Mouse (Mus musculus) midbrain, embryonic 11.5 days (tissue): ENCODE measurements at regions not wholly inside any gene's neighbourhood (a gene's known extent, or its start where the extent isn't known, plus 50 kb on each side); places are given as distances from the start of the nearest gene placed in this dataset.
A peak's percentile ranks its signal among the peaks of the same experiment; 100 is the strongest.

Source experiments
- ATAC-seq: fragments of 200-750 bp; cut with Nextera tagmentation; 2 replicates; pipeline ENCODE4 v1.8.0; 2017; ENCODE audit warnings: moderate TSS enrichment, moderate library complexity; ENCODE audit not compliant: low FRiP score
- DNase-seq: peaks from one replicate; pipeline ENCODE4 v3.0.0; 2015; ENCODE audit warnings: low spot score; ENCODE audit errors: missing footprints
- H3K27ac ChIP-seq: fragments of 300-500 bp; sonication (generic); 2 replicates; pipeline ENCODE4 v1.5.1; 2014; ENCODE audit warnings: low read depth, low read length
- H3K27me3 ChIP-seq: fragments of 300-500 bp; sonication (generic); 2 replicates; pipeline ENCODE4 v1.6.1; 2014; ENCODE audit warnings: mild to moderate bottlenecking, low read length, moderate library complexity, mixed read lengths; ENCODE audit not compliant: control insufficient read depth, insufficient read depth
- H3K36me3 ChIP-seq: fragments of 300-500 bp; sonication (generic); 2 replicates; pipeline ENCODE4 v1.6.1; 2014; ENCODE audit warnings: mild to moderate bottlenecking, low read length, moderate library complexity, mixed read lengths; ENCODE audit not compliant: control insufficient read depth, insufficient read depth
- H3K4me1 ChIP-seq: fragments of 300-500 bp; sonication (generic); 2 replicates; pipeline ENCODE4 v1.6.1; 2014; ENCODE audit warnings: low read length; ENCODE audit not compliant: control insufficient read depth, insufficient read depth
- H3K4me2 ChIP-seq: fragments of 300-500 bp; sonication (generic); 2 replicates; pipeline ENCODE4 v1.6.1; 2014; ENCODE audit warnings: mild to moderate bottlenecking, moderate library complexity
- H3K4me3 ChIP-seq: fragments of 300-500 bp; sonication (generic); 2 replicates; pipeline ENCODE4 v1.5.1; 2014; ENCODE audit warnings: low read depth, low read length
- H3K9ac ChIP-seq: fragments of 300-500 bp; sonication (generic); 2 replicates; pipeline ENCODE4 v1.6.1; 2014; ENCODE audit warnings: low read length
- H3K9me3 ChIP-seq: fragments of 300-500 bp; sonication (generic); 2 replicates; pipeline ENCODE4 v1.6.1; 2016; ENCODE audit warnings: low read length; ENCODE audit not compliant: control insufficient read depth
- WGBS: fragments of 180-500 bp; shearing (Covaris S2); extraction: QIAGEN DNeasy Blood & Tissue Kit; methylation state at CpG from one replicate; pipeline ENCODE4 v1.1.7; 2014; 5-methylcytosine and 5-hydroxymethylcytosine counted together

DNA sequence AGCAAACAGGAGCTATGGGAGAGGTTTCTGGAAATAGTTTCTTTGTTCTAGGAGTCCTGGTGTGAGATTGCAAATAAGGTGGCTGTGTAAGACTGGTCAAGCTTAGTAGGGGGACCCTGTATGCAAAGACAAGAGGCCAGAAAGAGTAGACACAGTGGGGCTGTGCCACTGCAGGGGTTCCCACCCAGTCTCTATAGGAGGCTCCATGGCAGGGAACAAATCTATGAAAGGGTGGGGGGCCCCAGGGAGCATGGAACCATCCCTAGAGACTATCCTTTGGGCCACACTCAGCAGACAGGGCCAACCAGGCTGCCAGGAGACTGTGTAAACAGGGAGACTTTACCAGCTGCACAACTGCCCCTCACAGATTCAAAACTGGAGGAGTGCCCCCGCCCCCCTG, 222.6 kb upstream of the Mocs1 start:
- Histone ChIP-seq H3K9me3 (no peaks in the 10 kb centered on the region), H3K36me3 (no peaks in the 10 kb centered on the region), H3K27ac (no peak overlapping the region), H3K27me3 (no peaks in the 10 kb centered on the region), H3K4me3 (no peak overlapping the region), H3K4me1 (peaks cover 3% of the 10 kb centered on the region; the same call in 1 of the 2 replicates), H3K9ac (no peak overlapping the region), H3K4me2 (no peak overlapping the region)
- ATAC-seq (peak; percentile 62; the same call in 1 of the 2 replicates), DNase-seq (no peak)
- 53% methylated on average over 1 of the region's 1 CpGs for WGBS

DNA sequence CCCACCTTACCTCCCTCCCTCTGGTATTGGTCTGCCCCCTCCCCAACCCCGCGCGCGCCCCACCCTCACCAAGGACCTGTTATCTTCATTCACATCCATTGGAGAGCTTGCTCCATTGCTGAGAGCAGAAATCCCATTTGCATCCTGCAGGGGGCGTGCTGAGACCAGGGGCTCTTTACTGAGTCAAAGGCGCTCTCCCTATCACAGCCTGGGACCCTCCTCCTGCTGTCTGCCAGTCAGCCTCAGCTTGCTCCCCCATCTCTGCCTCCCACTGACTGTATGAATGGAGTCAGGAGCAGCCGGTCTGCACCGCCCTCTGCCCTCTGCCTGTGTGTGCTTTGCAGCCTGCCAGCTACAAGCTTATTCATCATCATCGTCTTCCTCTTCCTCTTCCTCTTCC, 221.5 kb upstream of the Mocs1 start:
- H3K4me3 ChIP-seq = no peak overlapping the region
- no peaks in the 10 kb centered on the region for H3K36me3 ChIP-seq
- H3K4me2 ChIP-seq = no peak overlapping the region
- 31% methylated on average over 9 of the region's 9 CpGs for WGBS
- peaks cover 3% of the 10 kb centered on the region; the same call in 1 of the 2 replicates for H3K4me1 ChIP-seq
- no peaks in the 10 kb centered on the region for H3K9me3 ChIP-seq
- DNase-seq (peak; percentile 87), ATAC-seq (peak; percentile 79)
- no peaks in the 10 kb centered on the region for H3K27me3 ChIP-seq
- no peak overlapping the region for H3K9ac ChIP-seq
- no peak overlapping the region for H3K27ac ChIP-seq

GRCm38 (mm10) chr17:49208315-49208820, 219.8 kb upstream of the Mocs1 start:
- H3K27me3 ChIP-seq = no peaks in the 10 kb centered on the region
- H3K36me3 ChIP-seq = no peaks in the 10 kb centered on the region
- no peak overlapping the region for H3K4me2 ChIP-seq
- ATAC-seq = no peak
- no peak overlapping the region for H3K9ac ChIP-seq
- no peak for DNase-seq
- H3K27ac ChIP-seq = no peak overlapping the region
- WGBS = 75% methylated on average over 10 of the region's 10 CpGs
- no peak overlapping the region for H3K4me3 ChIP-seq
- no peaks in the 10 kb centered on the region for H3K9me3 ChIP-seq
- H3K4me1 ChIP-seq = peaks cover 3% of the 10 kb centered on the region; the same call in 1 of the 2 replicates

DNA sequence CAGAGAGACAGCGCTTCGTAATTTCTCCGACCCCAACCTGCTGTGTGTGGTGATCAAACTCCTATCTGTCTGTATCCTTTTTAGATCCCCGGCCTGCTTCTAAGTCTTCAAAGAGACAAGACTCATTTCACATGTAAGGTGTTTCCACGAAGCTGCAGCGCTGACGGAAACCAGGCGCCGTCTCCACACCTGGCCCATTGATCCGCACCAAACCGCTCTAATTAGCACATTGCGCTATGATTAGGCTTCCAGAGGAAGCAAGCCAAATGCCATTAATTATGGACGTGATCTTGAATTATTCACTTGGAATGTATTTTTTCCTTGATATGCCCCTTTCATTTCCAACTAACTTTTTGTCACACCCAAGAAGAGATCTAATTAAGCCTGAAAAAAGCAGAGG, 215.2 kb upstream of the Mocs1 start:
- Histone ChIP-seq H3K9me3 (no peaks in the 10 kb centered on the region), H3K4me2 (no peak overlapping the region), H3K4me3 (no peak overlapping the region), H3K4me1 (no peaks in the 10 kb centered on the region), H3K27ac (no peak overlapping the region), H3K9ac (no peak overlapping the region), H3K27me3 (no peaks in the 10 kb centered on the region), H3K36me3 (no peaks in the 10 kb centered on the region)
- ATAC-seq (no peak), DNase-seq (no peak)
- WGBS = 93% methylated on average over 13 of the region's 13 CpGs

DNA sequence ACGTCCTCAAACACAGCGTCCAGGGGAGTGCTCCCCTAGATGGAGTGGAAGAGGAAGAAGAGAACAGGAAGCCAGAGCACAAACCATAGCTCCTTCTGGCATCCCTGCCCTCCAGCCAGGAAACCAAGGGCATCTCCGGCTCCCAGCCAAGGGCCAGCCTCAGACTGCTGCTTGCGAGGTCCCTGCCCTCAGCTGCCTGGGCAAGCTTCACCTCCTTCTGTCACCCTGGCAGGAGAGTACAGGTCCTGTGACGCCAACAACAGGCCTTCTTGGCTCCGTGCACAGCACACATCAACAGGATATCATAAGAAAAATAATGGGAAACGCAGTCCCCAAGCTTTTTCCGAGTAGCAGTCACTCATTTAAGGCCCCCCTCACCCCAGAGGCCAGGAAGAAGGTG, 212.9 kb upstream of the Mocs1 start:
- no peaks in the 10 kb centered on the region for H3K4me1 ChIP-seq
- H3K4me2 ChIP-seq = no peak overlapping the region
- no peaks in the 10 kb centered on the region for H3K36me3 ChIP-seq
- H3K9ac ChIP-seq = no peak overlapping the region
- H3K27me3 ChIP-seq = no peaks in the 10 kb centered on the region
- no peak for ATAC-seq
- WGBS = 83% methylated on average over 8 of the region's 8 CpGs
- H3K9me3 ChIP-seq = no peaks in the 10 kb centered on the region
- H3K27ac ChIP-seq = no peak overlapping the region
- H3K4me3 ChIP-seq = no peak overlapping the region
- no peak for DNase-seq

- DNase-seq (no peak), ATAC-seq (no peak)
- no peak overlapping the region for H3K27ac ChIP-seq
- no peak overlapping the region for H3K4me3 ChIP-seq
- no peak overlapping the region for H3K9ac ChIP-seq
- H3K4me1 ChIP-seq = no peaks in the 10 kb centered on the region
- H3K4me2 ChIP-seq = no peak overlapping the region
- WGBS = 74% methylated on average over 4 of the region's 4 CpGs
- H3K36me3 ChIP-seq = no peaks in the 10 kb centered on the region
- no peaks in the 10 kb centered on the region for H3K9me3 ChIP-seq
- H3K27me3 ChIP-seq = no peaks in the 10 kb centered on the region
These were observed 208.5 kb upstream of the Mocs1 start for GRCm38 (mm10) chr17:49219512-49220197.

DNA sequence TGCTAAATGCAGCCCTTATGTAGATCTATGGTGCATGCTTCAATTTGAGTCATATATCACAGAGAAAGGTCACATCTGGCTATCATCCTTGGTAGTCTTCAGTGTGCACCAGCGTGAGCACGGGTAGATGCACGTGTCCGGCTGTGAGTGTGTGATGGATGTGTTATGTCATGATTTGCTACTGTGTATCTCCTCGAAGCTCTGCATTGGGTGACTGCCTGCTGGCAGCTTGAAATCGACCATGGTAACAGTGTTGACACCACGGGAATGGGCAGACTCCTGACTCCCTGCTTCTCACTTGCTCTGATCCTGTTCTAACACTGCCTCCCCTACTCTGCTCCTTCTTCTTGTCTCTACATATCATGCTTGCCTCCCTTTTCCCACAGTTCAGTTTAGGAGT, 204.9 kb upstream of the Mocs1 start:
- H3K9me3 ChIP-seq = no peaks in the 10 kb centered on the region
- DNase-seq (no peak), ATAC-seq (no peak)
- no peak overlapping the region for H3K4me3 ChIP-seq
- no peak overlapping the region for H3K4me2 ChIP-seq
- no peaks in the 10 kb centered on the region for H3K36me3 ChIP-seq
- WGBS = 82% methylated on average over 7 of the region's 7 CpGs
- H3K4me1 ChIP-seq = no peaks in the 10 kb centered on the region
- H3K27me3 ChIP-seq = no peaks in the 10 kb centered on the region
- H3K9ac ChIP-seq = no peak overlapping the region
- no peak overlapping the region for H3K27ac ChIP-seq

- Histone ChIP-seq H3K9ac (no peak overlapping the region), H3K36me3 (no peaks in the 10 kb centered on the region), H3K9me3 (no peaks in the 10 kb centered on the region), H3K4me2 (no peak overlapping the region), H3K4me1 (no peaks in the 10 kb centered on the region), H3K4me3 (no peak overlapping the region), H3K27ac (no peak overlapping the region), H3K27me3 (no peaks in the 10 kb centered on the region)
- DNase-seq = no peak
- 90% methylated on average over 2 of the region's 2 CpGs for WGBS
- ATAC-seq = no peak
These were observed 204.5 kb upstream of the Mocs1 start for GRCm38 (mm10) chr17:49223651-49224050.

DNA sequence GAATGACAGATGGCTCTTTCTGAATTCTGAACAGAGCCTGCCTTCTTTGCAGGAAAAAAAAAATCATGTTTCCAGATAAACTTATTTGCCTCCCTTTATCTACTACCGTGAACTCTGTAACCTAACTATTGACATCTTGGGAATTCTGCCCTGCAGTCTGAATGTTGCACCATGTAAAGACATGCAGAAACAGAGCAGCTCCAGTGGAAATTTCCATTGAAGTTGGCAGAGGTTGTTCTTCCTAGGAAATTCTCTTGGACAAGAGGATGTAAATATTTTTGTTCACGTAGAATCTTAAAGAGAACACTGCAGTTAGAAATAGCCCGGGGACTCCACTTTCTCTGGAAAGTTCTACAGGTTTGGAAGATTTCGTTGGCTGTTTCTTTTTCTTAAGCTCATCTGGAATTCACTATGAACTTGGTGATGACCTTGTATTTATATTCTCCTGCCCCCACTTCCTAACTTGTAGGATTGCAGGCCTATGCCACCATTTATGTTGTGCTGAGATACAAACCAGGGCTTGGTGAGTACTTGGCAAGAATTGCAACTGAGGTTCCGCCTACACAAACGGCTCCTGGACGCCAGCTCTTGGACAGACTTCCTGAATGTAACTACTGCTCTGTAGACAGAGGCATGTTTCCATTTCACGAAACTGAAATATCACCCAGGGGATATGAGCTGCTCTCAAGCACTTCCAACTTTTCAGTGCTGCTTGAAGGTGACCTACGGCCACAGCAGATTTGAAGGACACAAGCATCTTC, 202.7 kb upstream of the Mocs1 start:
- Histone ChIP-seq H3K4me3 (no peak overlapping the region), H3K9me3 (no peaks in the 10 kb centered on the region), H3K27me3 (no peaks in the 10 kb centered on the region), H3K27ac (no peak overlapping the region), H3K9ac (no peak overlapping the region), H3K4me1 (no peaks in the 10 kb centered on the region), H3K4me2 (no peak overlapping the region), H3K36me3 (no peaks in the 10 kb centered on the region)
- ATAC-seq = no peak
- 92% methylated on average over 9 of the region's 9 CpGs for WGBS
- no peak for DNase-seq
